Mouse (Mus musculus) R1 (cell line): Measurements from ENCODE around the gene Prdm10.

ENCODE experiments used
- DNase-seq: peaks from one replicate; pipeline ENCODE4 v3.0.0-alpha.2; 2018; ENCODE audit warnings: low read depth, low spot score

Gene Prdm10

DNA sequence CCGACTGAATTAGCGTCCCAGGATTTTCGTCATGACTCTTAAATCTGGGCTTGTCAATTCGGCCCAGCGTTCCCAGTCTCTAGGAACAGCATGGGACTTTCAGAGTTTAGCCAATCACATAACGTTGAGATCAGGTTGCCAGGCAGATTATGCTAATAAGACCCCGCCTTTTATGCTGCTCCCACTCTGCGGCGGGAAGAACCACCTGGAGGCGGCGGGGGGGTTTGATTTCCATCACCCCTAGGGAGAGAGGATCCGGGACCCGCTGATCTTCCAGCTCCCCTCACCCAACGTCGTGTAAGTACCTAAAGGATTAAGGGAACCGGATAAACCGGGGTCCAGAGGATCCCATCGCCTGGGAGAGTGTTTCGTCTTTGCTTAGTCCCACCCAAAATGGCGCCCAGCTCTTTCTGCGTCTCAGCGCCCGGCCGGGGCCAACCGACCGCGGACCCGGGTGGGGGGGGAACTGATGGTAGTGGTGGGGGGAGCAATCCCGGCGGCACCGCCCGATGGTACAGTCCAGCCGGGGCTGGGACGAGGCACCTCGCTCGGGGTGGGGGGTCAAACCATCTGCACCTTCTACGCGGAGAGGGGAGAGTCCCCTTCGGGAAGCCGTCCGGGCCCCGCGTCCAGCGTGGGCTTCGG lies at the start of gene Prdm10:
TSS of gene Prdm10 (plus strand) at position 173 of the 645 bp plus-strand sequence.
- peak; percentile 95 for DNase-seq

- DNase-seq: no peak
Measured at GRCm38 (mm10) chr9:31235030-31235429, 45.3 kb upstream of the Prdm10 start.

DNA sequence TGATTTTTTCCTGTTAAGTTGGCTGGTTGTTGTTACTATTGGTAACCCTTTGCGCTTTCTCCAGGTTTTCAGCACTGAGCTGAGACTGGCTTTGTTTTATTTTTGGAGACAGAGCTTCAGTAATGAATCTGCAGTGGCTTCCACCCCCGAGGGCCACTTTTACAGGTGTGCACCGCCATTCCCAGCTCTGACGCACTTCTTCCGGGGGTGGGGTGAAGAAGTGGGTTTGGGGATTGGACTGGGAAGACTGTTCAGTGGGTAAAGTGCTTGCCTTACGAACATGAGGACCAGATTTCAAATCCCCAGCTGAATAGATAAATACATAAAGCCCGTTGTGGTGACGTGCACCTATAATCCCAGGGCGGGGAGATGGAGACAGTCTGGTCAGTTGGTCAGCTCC lies 44.8 kb upstream of the Prdm10 start:
- DNase-seq: no peak

DNA sequence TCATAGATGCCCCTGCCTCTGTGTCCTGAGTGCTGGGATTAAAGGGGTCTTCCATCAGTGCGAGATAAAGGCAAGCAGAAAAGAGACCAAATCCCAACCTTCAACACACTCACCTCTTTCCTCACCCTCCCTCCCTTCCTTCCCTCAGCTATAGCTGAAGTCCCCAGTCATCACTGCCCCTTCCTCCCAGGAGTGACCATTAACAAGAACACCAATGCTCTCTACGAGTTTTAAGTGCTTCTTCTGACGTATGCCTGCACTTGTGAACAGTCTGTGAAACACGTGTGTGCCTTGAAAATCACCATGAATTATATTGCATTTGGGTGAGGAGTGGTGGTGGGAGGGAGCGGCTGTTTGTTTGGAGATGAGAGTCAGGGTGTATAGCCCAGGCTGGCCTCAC lies 44.3 kb upstream of the Prdm10 start:
- no peak for DNase-seq

- DNase-seq: no peak
Measured at GRCm38 (mm10) chr9:31238526-31238925, 41.8 kb upstream of the Prdm10 start.

- DNase-seq: no peak
Measured at GRCm38 (mm10) chr9:31239551-31239950, 40.8 kb upstream of the Prdm10 start.

DNA sequence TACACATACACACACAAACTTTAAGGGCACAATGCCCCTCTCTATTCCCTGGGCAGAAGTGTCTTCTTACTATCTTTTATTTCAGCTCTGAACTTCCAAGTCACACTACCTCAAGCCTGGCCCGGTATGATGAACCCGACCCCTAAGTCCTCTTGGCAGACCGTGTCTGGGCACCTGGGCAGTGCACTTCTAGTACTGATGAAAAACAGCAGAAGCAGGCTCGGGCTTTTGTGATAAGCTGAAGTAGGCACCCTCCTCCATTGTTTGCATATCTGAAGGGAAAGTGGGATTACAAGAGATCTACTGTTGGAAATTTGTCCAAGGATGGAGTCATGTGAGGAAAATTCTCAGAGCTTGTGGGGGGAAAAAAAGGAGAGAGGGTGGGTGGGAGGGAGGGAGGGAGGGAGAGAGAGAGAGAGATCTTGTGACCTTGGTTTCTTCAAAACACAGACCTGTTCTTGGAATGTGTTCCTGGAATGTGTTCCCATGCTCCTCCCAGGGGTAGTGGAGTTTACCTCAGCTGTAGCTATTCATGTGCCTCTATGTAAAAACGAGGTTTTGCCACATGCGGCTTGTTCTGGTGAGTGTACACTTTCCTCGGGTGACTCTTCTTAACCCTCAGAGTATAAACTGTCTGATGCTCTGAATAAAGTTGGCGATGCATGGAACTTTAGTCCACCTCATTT lies 39.7 kb upstream of the Prdm10 start:
- DNase-seq: peak; percentile 78

GRCm38 (mm10) chr9:31241208-31241699 lies 39.1 kb upstream of the Prdm10 start:
- no peak for DNase-seq

DNA sequence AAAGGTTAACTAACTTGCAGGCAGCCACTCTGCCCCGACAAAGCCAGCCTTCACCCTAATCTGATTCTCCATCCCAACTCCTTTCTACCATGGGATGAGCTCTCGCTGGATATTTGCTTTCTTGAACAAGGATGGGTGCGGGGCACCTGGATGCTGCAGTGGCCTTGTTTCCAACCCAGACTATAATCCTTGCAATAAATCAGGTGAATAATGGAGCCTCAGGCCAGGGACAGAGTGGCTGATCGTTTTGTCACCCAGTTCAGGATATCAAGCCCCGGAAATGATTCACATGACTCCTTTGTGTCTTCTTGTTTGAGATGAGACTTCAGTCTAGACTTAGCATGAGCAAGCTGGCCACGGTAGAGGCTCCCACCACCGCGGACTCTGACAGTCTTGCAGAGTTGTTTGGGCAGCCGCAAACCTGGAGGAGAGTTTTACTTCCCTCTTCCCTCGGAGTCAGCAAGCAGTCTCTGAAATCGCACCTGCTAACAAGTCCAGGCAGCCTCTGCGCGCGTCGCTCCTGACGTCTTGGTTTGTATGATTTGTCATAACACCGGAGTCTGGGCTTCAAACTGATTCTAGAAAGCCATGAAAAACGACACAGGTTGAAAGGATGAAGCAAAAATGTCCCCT lies 36.9 kb upstream of the Prdm10 start:
- peak; percentile 15 for DNase-seq

DNA sequence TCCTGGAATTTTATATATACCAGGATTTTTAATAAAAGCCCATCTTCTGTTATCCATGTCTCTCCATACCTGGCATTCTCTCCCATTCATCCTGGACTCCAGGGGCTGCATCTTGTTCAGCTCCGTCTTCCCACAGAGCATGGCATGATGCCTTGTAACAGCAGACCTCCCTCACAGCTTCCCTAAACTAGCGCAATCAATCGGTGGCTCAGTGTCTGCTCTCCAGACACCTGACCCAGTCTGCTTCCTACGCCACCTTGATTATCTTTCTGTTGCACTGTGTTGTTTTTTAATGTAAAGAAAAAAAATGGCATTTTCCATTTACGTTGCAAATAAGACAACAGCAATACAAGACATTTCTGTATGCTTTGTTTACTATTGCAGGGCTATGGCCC lies 36.4 kb upstream of the Prdm10 start:
- DNase-seq: no peak

DNA sequence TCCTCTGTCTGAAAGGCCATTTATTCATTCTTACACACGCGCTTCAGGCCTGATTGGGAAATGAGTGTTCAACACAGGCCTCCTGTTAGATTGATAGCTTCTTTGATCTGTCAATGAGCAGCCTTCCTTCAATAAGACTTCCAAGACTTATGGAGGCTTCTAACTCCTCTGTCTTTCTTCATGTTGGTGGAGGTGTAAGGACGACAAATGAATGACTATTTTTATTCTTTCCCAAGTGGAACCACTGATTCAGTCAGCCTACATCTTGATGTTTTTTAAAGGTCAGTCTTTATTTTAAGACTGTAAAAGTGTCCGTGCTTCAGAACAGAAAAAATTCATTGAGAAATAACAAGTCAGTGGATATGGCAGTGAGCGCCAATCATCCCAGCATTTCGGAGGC lies 35.3 kb upstream of the Prdm10 start:
- DNase-seq: no peak

DNA sequence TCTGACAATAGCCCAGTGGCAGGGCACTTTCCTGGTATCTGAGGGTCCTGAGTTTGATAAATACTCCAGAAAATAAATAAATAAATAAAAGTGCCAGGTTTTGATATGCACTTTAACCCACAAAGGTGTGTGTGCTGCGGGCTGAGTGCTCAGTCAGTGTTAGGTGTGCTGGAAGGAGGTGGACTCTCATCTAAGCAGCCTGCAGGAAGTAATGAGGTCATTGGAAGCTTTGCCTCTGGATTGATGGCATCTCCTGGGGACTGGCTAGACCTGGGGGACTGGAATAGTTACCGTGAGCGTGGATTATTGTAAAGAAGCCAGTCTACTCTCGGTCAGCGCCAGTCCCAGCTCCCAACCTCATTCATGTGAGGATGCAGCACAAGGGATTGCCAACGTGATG lies 33.9 kb upstream of the Prdm10 start:
- DNase-seq: no peak

GRCm38 (mm10) chr9:31247447-31248220 lies 32.7 kb upstream of the Prdm10 start:
- DNase-seq: no peak

DNA sequence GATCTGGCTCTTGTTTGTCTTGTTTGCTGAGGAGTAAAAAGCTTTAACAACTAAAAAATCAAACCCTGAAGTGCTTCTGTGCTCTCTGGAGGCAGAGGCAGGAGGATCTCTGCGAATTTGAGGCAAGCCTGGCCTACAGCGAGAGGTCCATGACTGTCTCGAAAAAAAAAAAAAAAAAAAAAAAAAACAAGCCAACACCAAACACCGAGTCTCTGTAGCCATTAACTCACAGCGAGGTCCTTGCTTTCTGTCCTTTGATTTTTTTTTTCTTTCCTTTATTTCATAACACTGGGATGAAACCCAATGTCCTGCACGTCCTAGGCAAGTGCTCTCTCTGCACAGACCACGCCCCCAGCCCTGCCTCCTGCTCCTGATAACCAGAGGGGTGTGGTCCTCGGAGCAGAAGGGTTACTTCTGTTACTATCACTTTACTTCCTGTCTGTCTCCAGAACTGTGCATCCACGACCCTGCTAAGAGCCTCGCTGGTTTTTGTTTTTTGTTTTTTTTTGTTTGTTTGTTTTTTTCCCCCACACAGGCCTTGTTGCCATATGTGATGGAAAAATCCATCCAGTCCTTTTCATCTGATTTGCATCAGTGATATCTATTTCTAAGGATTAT lies 28.0 kb upstream of the Prdm10 start:
- DNase-seq: peak; percentile 81

DNA sequence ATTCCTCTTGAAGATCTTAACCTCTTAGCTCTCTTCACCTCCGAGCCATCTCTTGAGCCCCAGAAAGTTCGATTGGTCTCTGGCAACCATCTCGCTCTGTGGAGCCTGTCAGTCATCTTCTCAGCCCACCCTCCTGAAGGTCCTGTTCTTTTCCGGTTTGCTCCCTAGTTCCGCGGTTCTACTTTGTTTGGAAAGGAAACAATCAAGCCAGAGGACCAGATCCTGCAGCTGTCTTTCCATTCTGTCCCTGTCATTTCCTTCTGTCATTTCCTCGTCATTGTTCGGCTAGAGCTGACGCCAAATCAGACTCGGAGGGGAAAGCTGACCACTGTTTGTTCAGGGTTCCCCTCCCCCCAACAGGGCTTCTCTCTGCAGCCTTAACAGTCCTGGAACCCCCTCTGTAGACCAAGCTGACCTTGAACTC lies 27.0 kb upstream of the Prdm10 start:
- DNase-seq: peak; percentile 62

DNA sequence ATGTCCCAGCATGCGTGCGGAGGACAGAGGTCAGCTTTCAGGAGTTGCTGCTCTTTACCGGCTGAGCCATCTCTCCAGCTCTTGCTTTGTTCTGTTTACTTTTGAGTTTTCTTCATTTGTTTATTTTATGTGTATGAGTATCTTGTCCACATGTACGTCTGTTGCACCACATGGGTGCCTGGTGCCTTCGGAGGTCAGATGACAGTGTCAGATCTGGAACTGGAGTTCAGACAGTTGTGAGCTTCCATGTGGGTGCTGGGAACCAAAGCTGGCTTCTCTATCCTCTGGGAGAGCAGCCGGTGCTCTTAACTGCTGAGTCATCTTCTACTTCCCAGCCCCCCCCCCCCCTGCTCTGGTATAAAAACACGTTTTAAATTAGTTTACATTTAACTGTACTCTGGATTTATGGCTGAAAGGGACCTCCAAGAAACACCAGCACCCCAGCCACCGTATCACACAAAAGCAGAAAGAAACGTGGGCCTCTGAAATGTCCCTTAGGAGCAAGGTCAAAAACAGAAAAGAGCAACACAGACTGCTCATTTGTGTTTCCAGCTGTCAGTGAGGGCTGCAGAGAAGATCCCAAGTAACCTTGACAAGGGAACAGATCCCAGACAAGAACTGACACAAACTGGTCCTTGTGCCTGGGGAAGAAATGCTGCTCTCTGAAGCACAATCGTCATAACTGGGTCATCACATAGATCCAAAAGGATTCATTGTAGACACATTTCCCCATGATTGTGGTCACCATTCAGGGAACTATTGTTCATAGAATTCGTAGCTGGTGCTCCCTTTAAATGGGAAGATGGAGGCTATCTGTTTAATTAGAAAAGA lies 26.3 kb upstream of the Prdm10 start:
- peak; percentile 58 for DNase-seq

- DNase-seq: peak; percentile 70
Measured at GRCm38 (mm10) chr9:31254697-31255004, 25.7 kb upstream of the Prdm10 start.

DNA sequence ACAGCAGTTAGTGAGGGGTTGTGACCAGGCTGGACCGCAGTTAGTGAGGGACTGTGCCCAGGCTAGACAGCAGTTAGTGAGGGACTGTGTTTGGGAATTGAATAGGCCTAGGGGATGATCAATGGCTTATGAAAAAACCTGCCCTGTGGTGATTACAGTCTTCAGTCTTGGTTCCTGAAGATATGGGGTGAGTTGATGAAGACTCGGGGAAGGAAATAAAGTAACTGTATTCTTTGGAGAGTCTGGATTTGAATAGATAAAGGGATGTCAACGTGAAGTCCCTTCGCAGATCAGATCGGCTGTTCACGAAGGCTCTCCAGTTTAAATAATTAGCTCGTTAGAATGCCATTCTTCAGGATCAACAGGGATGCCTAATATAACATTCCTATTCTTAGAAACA lies 24.4 kb upstream of the Prdm10 start:
- DNase-seq: no peak

DNA sequence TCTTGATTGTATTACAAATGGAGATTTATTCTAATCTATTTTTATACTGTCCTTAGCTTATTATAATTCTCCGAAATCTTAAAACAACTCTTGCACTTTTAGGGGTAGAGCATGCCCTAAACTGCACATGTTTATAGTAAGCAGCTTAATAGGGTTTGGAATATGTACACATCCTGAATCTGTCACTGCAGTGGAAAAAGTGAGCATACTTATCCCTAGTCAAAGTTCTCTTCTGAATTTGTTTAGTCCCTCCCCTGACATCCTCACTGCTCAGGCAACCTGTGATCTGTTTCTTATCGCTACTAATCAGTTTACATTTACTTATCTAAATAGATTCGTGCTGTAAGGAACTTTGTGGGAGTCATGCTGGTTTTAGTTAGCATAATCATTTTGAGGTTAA lies 22.1 kb upstream of the Prdm10 start:
- DNase-seq: no peak

DNA sequence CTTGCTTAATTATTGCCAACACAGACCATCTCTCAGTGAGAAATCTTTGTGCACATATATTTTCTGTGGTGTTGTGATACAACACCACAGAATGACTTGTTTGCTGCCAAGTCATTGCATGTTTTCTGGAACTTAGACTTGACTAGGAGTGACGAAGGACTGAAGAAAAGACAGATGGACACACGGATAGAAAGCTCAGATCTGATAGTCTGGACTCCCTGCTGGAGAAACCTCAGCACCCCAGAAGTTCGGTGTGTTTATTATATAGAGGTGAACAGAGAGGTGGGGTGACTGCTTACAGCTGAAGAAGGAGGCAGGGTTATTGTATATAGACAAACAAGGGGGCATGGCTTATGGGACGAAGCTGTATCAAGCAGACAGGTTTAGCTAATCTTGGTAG lies 20.1 kb upstream of the Prdm10 start:
- DNase-seq: no peak
